Mouse (Mus musculus) CH12.LX (cell line): ENCODE measurements at regions not wholly inside any gene's neighbourhood (a gene's known extent, or its start where the extent isn't known, plus 50 kb on each side); places are given as distances from the start of the nearest gene placed in this dataset.

Experiments used
- DNase-seq: peaks from one replicate; pipeline ENCODE4 v3.0.0-alpha.2; 2013; ENCODE audit errors: extremely low read depth
- H3K27ac ChIP-seq: 2 replicates; pipeline ENCODE4 v1.5.1; 2012; ENCODE audit warnings: low read depth, mild to moderate bottlenecking, control low read depth, moderate library complexity; ENCODE audit not compliant: insufficient read depth
- H3K27me3 ChIP-seq: replicated peaks from 2 replicates; pipeline ENCODE3; 2012; ENCODE audit warnings: inconsistent platforms
- H3K36me3 ChIP-seq, 2 experiments: replicated peaks in 1 of 2; 2 replicates each; pipeline versions ENCODE3 to v1.6.1; 2012; ENCODE audit warnings: inconsistent platforms in 1 of 2, low read length in 1 of 2, mild to moderate bottlenecking in 1 of 2, mixed read lengths in 1 of 2, moderate library complexity in 1 of 2; ENCODE audit not compliant: control insufficient read depth in 1 of 2, insufficient read depth in 1 of 2
- H3K4me1 ChIP-seq, 2 experiments: 2 replicates each; pipeline ENCODE4 v1.6.1; 2012; ENCODE audit warnings: inconsistent platforms in 1 of 2, moderate library complexity in 1 of 2; ENCODE audit not compliant: insufficient read depth in 2 of 2, control insufficient read depth in 1 of 2
- H3K4me2 ChIP-seq: 2 replicates; pipeline ENCODE4 v1.6.1; 2012; ENCODE audit warnings: low read depth, mild to moderate bottlenecking, control low read depth; ENCODE audit not compliant: poor library complexity, insufficient read depth, severe bottlenecking
- H3K4me3 ChIP-seq, 3 experiments: fragments of 150-350 bp in 1 of 3; sonication (generic) in 1 of 3; replicated peaks in 1 of 3; 2 replicates each; pipeline versions ENCODE3 to v1.5.1; 2011 to 2012; ENCODE audit warnings: low read depth in 2 of 3, low read length in 2 of 3, mild to moderate bottlenecking in 2 of 3, moderate library complexity in 2 of 3, control low read depth in 1 of 3, improper control_type of control experiment in 1 of 3, inconsistent platforms in 1 of 3, mixed read lengths in 1 of 3; ENCODE audit not compliant: poor library complexity in 1 of 3
- H3K79me2 ChIP-seq: replicated peaks from 2 replicates; pipeline ENCODE4 v1.6.1; 2012; ENCODE audit warnings: mild to moderate bottlenecking, moderate library complexity; ENCODE audit not compliant: control insufficient read depth, poor library complexity, insufficient read depth, severe bottlenecking; ENCODE audit errors: extremely low read depth
- H3K9ac ChIP-seq: 2 replicates; pipeline ENCODE4 v1.6.1; 2012; ENCODE audit warnings: low read depth, mild to moderate bottlenecking, control low read depth, moderate library complexity; ENCODE audit not compliant: insufficient read depth
- H3K9me3 ChIP-seq: replicated peaks from 2 replicates; pipeline ENCODE3; 2012; ENCODE audit warnings: low read length, inconsistent platforms, mixed read lengths
- BHLHE40 ChIP-seq: IDR thresholded peaks from 2 replicates; pipeline ENCODE4 v1.6.1; 2011; ENCODE audit warnings: mild to moderate bottlenecking, low read depth, low read length, improper control_type of control experiment
- CHD1 ChIP-seq: IDR thresholded peaks from 2 replicates; pipeline ENCODE4 v1.6.1; 2012; ENCODE audit warnings: low read depth, low read length, improper control_type of control experiment, inconsistent platforms
- CHD2 ChIP-seq: IDR thresholded peaks from 2 replicates; pipeline ENCODE4 v1.6.1; 2011; ENCODE audit warnings: low read length, improper control_type of control experiment
- E2F4 ChIP-seq: IDR thresholded peaks from 2 replicates; pipeline ENCODE4 v1.6.1; 2011; ENCODE audit warnings: low read depth, low read length, improper control_type of control experiment; ENCODE audit not compliant: insufficient replicate concordance
- ELF1 ChIP-seq: IDR thresholded peaks from 2 replicates; pipeline ENCODE4 v1.6.1; 2014; ENCODE audit warnings: low read depth, mild to moderate bottlenecking, inconsistent platforms, low read length, improper control_type of control experiment
- GABPA ChIP-seq: IDR thresholded peaks from 2 replicates; pipeline ENCODE4 v1.6.1; 2012; ENCODE audit warnings: low read depth, low read length, improper control_type of control experiment, inconsistent platforms; ENCODE audit not compliant: insufficient replicate concordance
- HCFC1 ChIP-seq: IDR thresholded peaks from 2 replicates; pipeline ENCODE4 v1.6.1; 2012; ENCODE audit warnings: low read depth, mild to moderate bottlenecking, inconsistent platforms, low read length, improper control_type of control experiment
- IRF4 ChIP-seq: IDR thresholded peaks from 2 replicates; pipeline ENCODE4 v1.6.1; 2014; ENCODE audit warnings: low read depth, mild to moderate bottlenecking, inconsistent platforms, low read length, improper control_type of control experiment
- KAT2A ChIP-seq: IDR thresholded peaks from 2 replicates; pipeline ENCODE4 v1.6.1; 2012; ENCODE audit warnings: low read length, improper control_type of control experiment, inconsistent platforms; ENCODE audit not compliant: insufficient replicate concordance
- MAX ChIP-seq: IDR thresholded peaks from 2 replicates; pipeline ENCODE4 v1.6.1; 2011; ENCODE audit warnings: low read length, improper control_type of control experiment
- MAZ ChIP-seq: IDR thresholded peaks from 2 replicates; pipeline ENCODE4 v1.6.1; 2012; ENCODE audit warnings: low read depth, mild to moderate bottlenecking, inconsistent platforms, low read length, improper control_type of control experiment, moderate library complexity
- MXI1 ChIP-seq: IDR thresholded peaks from 2 replicates; pipeline ENCODE4 v1.6.1; 2011; ENCODE audit warnings: mild to moderate bottlenecking, low read depth, low read length, improper control_type of control experiment
- MYC ChIP-seq: IDR thresholded peaks from 2 replicates; pipeline ENCODE4 v1.6.1; 2011; ENCODE audit warnings: low read depth, mild to moderate bottlenecking, improper control_type of control experiment, low read length
- NELFE ChIP-seq: IDR thresholded peaks from 2 replicates; pipeline ENCODE4 v1.6.1; 2011; ENCODE audit warnings: low read depth, low read length, improper control_type of control experiment
- NRF1 ChIP-seq: IDR thresholded peaks from 2 replicates; pipeline ENCODE4 v1.6.1; 2014; ENCODE audit warnings: low read depth, mild to moderate bottlenecking, inconsistent platforms, low read length, improper control_type of control experiment, moderate library complexity
- POLR2A ChIP-seq: IDR thresholded peaks from 2 replicates; pipeline ENCODE4 v1.6.1; 2011; ENCODE audit warnings: low read depth, mild to moderate bottlenecking, improper control_type of control experiment, low read length
- POLR2AphosphoS2 ChIP-seq: IDR thresholded peaks from 2 replicates; pipeline ENCODE4 v1.6.1; 2011; ENCODE audit warnings: low read depth, low read length, improper control_type of control experiment
- RAD21 ChIP-seq: IDR thresholded peaks from 2 replicates; pipeline ENCODE4 v1.6.1; 2011; ENCODE audit warnings: low read depth, mild to moderate bottlenecking, low read length, improper control_type of control experiment, moderate library complexity
- RCOR1 ChIP-seq: conservative IDR thresholded peaks from 2 replicates; pipeline ENCODE4 v1.6.1; 2012; ENCODE audit warnings: low read depth, mild to moderate bottlenecking, inconsistent platforms, low read length, improper control_type of control experiment
- TBP ChIP-seq: conservative IDR thresholded peaks from 2 replicates; pipeline ENCODE4 v1.6.1; 2011; ENCODE audit warnings: low read depth, low read length, improper control_type of control experiment
- TCF12 ChIP-seq: IDR thresholded peaks from 2 replicates; pipeline ENCODE4 v1.6.1; 2014; ENCODE audit warnings: low read depth, mild to moderate bottlenecking, inconsistent platforms, low read length, improper control_type of control experiment
- UBTF ChIP-seq: IDR thresholded peaks from 2 replicates; pipeline ENCODE4 v1.6.1; 2012; ENCODE audit warnings: low read depth, mild to moderate bottlenecking, inconsistent platforms, low read length, improper control_type of control experiment, moderate library complexity
- ZC3H11A ChIP-seq: IDR thresholded peaks from 2 replicates; pipeline ENCODE4 v1.6.1; 2012; ENCODE audit warnings: low read depth, mild to moderate bottlenecking, inconsistent platforms, low read length, improper control_type of control experiment
- ZKSCAN1 ChIP-seq: IDR thresholded peaks from 2 replicates; pipeline ENCODE4 v1.6.1; 2012; ENCODE audit warnings: low read depth, inconsistent platforms, low read length, improper control_type of control experiment, borderline replicate concordance
- ZMIZ1 ChIP-seq: IDR thresholded peaks from 2 replicates; pipeline ENCODE4 v1.6.1; 2012; ENCODE audit warnings: low read depth, mild to moderate bottlenecking, inconsistent platforms, low read length, improper control_type of control experiment
- ZNF384 ChIP-seq: IDR thresholded peaks from 2 replicates; pipeline ENCODE4 v1.6.1; 2012; ENCODE audit warnings: low read depth, low read length, improper control_type of control experiment, inconsistent platforms
- dilution Hi-C: fragments of 300-500 bp; cut with MboI; formaldehyde crosslinking; loops from 2 replicates; pipeline ENCODE4 v1.14.3; 2020; ENCODE audit warnings: low sequenced_read_pairs; ENCODE audit not compliant: extremely low pct_unique_long_range_greater_than_20kb, extremely low pct_ligation_motif_present
- in situ Hi-C: fragments of 300-500 bp; cut with MboI; formaldehyde crosslinking; loops from 3 replicates; pipeline ENCODE4 v1.14.3; 2019; ENCODE audit warnings: low sequenced_read_pairs, low pct_ligation_motif_present, low pct_unique_long_range_greater_than_20kb, mixed read lengths

DNA sequence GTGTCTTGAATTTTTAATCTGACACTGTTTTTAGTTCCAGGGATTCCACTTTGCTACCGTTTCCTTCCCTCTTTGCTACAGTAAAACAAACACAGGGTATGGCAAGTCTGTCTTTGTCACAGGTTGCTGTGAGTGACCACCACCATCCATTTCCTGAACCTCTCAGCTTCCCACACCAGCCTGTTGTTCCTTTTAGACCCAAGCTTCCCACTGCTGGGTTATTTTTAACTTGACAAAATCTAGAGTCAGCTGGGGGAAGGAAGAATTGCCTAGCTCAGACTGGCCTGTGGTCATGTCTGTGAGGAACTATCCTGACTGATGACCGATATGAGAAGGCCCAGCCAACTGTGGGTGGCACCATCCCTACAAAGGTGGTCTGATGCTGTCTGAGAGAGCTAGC is 239.4 kb upstream of the Myt1l start:
- TF ChIP-seq NELFE: no peak
- no peak for TF ChIP-seq POLR2AphosphoS2
- no peak for TF ChIP-seq KAT2A
- TF ChIP-seq ZKSCAN1: no peak
- no peak for TF ChIP-seq TCF12
- in situ Hi-C loops: no loop called here
- Histone ChIP-seq H3K4me1 (peaks cover 0 to 7% of the 10 kb centered on the region in 2 experiments; a peak in 1 of 4 replicates), H3K36me3 (no peaks in the 10 kb centered on the region), H3K27ac (no peak overlapping the region), H3K4me2 (no peak overlapping the region), H3K27me3 (no peaks in the 10 kb centered on the region), H3K9ac (no peak overlapping the region), H3K79me2 (no peaks in the 10 kb centered on the region), H3K4me3 (no peak overlapping the region), H3K9me3 (no peaks in the 10 kb centered on the region)
- dilution Hi-C loops: no loop called here
- DNase-seq: no peak

DNA sequence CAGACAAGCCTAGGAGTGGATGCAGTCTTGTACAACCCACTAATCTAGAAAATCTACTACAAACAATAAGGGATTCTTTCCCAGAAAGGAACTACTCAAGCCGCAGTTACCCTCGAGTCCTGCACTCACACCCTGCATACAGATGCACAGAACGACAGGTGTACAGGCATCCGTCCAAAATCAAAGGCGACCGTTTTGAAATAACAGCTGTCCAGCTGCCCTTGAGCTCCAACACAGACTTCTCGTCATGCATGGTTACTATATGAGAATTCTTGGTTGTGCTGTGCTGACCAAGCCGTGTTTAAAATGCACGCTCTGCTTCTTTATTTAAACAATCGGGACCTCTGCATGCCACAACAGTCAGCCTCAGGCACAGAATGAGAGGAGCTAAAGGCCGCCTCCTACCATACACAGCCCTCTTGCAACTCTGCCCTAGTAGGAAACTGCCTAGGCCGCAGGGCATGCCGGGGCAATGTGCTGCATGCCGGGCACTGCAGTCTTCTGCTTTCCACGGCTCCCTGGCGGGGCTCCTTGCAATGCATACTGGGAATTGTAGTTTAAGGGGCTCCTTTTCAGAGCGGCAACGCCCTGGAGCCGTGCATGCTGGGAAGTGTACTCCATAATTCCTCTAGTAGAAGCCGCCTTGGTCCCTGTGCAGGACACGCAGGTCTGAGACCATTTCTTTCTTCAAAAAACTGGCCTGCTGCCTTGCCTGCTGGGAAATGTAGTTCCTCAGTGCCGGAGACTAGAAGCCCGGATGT is 237.4 kb upstream of the Myt1l start:
- Histone ChIP-seq H3K79me2 (no peaks in the 10 kb centered on the region), H3K36me3 (no peaks in the 10 kb centered on the region), H3K4me1 (peaks cover 0 to 7% of the 10 kb centered on the region in 2 experiments; a peak in 1 of 4 replicates), H3K27ac (no peak overlapping the region), H3K4me2 (peak overlapping the region; percentile 81), H3K9ac (peak overlapping the region; percentile 64), H3K9me3 (no peaks in the 10 kb centered on the region), H3K4me3 (peak overlapping the region; percentile 35 to 59 (median 44)), H3K27me3 (no peaks in the 10 kb centered on the region)
- dilution Hi-C loops (no loop called here), in situ Hi-C loops (no loop called here)
- TF ChIP-seq CHD1 (0 out of 2 replicates have a peak, but pooled peaks have one; percentile 24), ZC3H11A (no peak), ZMIZ1 (0 out of 2 replicates have a peak, but pooled peaks have one; percentile 49), RAD21 (no peak), CHD2 (peak; percentile 62; the same call in 1 of the 2 replicates), IRF4 (no peak; the same call in 1 of the 2 replicates), ZNF384 (peak; percentile 88), NELFE (peak; percentile 86), MAX (peak; percentile 79; the same call in 1 of the 2 replicates), MXI1 (peak; percentile 82), POLR2AphosphoS2 (peak; percentile 80; the same call in 1 of the 2 replicates), ELF1 (peak; percentile 87), TCF12 (peak; percentile 87), E2F4 (peak; percentile 69; the same call in 1 of the 2 replicates), UBTF (no peak), MYC (peak; percentile 88), POLR2A (peak; percentile 94), NRF1 (peak; percentile 59), KAT2A (peak; percentile 97), GABPA (peak; percentile 77; the same call in 1 of the 2 replicates), BHLHE40 (peak; percentile 12; the same call in 1 of the 2 replicates), TBP (peak; percentile 56; the same call in 1 of the 2 replicates), HCFC1 (peak; percentile 98), MAZ (peak; percentile 95), RCOR1 (no peak)
- peak; percentile 95 for DNase-seq
